Mouse (Mus musculus): ENCODE results near the gene Mrps2. TPM values are rescaled to one million over a fixed set of nuclear protein-coding genes. Genes with fewer than 3 reads are reported as not detected.

Gene Mrps2
- total RNA-seq, 1 experiment: 29.9 TPM

DNA sequence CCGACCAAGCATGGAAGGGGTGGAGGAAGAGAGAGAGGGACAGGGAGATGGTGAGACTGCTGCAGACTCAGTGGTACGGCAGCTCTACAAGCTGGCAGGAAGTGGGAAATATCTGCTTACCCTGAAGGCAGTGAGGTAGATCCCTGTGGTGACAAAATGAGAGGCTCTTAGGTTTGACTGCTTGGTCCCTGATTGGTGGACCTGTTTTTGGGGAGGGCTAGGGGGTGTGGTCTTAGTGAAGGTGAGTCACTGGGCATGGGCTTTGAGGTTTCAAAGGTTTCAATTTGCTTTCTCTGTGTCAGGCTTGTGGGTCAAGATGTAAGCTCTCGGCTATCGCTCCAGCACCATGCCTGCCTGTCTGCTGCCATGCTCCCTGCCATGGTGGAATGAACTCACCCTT is 22.8 kb upstream of the Mrps2 start:
- H3K27ac ChIP-seq (ENCODE audit: insufficient read depth, low read depth, low read length, poor library complexity, severe bottlenecking): no peak overlapping the region
- no peak for DNase-seq (ENCODE audit: low read depth, low spot score)
- no peak overlapping the region for H3K4me3 ChIP-seq (ENCODE audit: insufficient read depth in 1 of 2, low read depth in 1 of 2, low read length in 2 of 2, poor library complexity in 1 of 2, severe bottlenecking in 1 of 2)
- in situ Hi-C loops (cut with MboI; ENCODE audit: low sequenced_read_pairs in 2 of 2, unreplicated experiment in 2 of 2): no loop called here
- H3K4me1 ChIP-seq (ENCODE audit: control insufficient read depth in 2 of 2, insufficient read depth in 2 of 2, low read length in 2 of 2, poor library complexity in 1 of 2): peaks cover 0 to 3% of the 10 kb centered on the region in 2 experiments; a peak in 2 of 4 replicates
- TF ChIP-seq HCFC1 (IDR thresholded peaks at IDR 0.05; ENCODE audit: borderline replicate concordance, insufficient read depth, low read length): no peak
- H3K9ac ChIP-seq (ENCODE audit: insufficient read depth, low read depth, low read length, poor library complexity, severe bottlenecking): no peak overlapping the region
- no peaks in the 10 kb centered on the region for H3K9me3 ChIP-seq (ENCODE audit: control insufficient read depth, insufficient read depth, low read depth, low read length)
- H3K36me3 ChIP-seq (ENCODE audit: control insufficient read depth, insufficient read depth, low read length, poor library complexity, severe bottlenecking): no peaks in the 10 kb centered on the region

DNA sequence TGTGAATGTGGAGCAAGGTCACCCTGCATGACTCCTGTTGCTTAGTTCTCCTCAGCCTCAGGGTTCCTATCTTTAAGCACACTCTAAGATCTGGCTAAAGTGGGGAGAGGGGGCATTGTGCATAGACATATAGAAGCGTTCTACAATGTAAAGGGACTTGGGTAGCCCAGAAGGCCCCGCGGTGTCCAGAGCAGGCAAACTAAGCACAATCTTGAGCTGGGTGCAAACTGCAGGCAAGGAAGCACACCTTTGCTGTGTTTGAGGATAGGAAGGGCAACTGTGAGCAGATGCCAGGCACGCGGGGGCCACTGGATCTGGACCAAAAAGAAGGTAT is 21.7 kb upstream of the Mrps2 start:
- no peaks in the 10 kb centered on the region for H3K36me3 ChIP-seq (ENCODE audit: control insufficient read depth, insufficient read depth, low read length, poor library complexity, severe bottlenecking)
- DNase-seq (ENCODE audit: low read depth, low spot score): no peak
- in situ Hi-C loops (cut with MboI; ENCODE audit: low sequenced_read_pairs in 2 of 2, unreplicated experiment in 2 of 2): no loop called here
- no peak for TF ChIP-seq HCFC1 (IDR thresholded peaks at IDR 0.05; ENCODE audit: borderline replicate concordance, insufficient read depth, low read length)
- no peak for TF ChIP-seq CHD2 (IDR thresholded peaks at IDR 0.05; ENCODE audit: low read depth, low read length)
- TF ChIP-seq ZC3H11A (IDR thresholded peaks at IDR 0.05; ENCODE audit: borderline replicate concordance, low read depth, low read length): no peak
- no peak for TF ChIP-seq ZNF384 (IDR thresholded peaks at IDR 0.05; ENCODE audit: low read depth, low read length)
- no peaks in the 10 kb centered on the region for H3K9me3 ChIP-seq (ENCODE audit: control insufficient read depth, insufficient read depth, low read depth, low read length)
- H3K4me3 ChIP-seq (ENCODE audit: insufficient read depth in 1 of 2, low read depth in 1 of 2, low read length in 2 of 2, poor library complexity in 1 of 2, severe bottlenecking in 1 of 2): peak overlapping the region; percentile 77 to 82
- H3K27ac ChIP-seq (ENCODE audit: insufficient read depth, low read depth, low read length, poor library complexity, severe bottlenecking): no peak overlapping the region
- H3K4me1 ChIP-seq (ENCODE audit: control insufficient read depth in 2 of 2, insufficient read depth in 2 of 2, low read length in 2 of 2, poor library complexity in 1 of 2): peaks cover 0 to 1% of the 10 kb centered on the region in 2 experiments; a peak in 2 of 4 replicates
- peak overlapping the region; percentile 81 for H3K9ac ChIP-seq (ENCODE audit: insufficient read depth, low read depth, low read length, poor library complexity, severe bottlenecking)

DNA sequence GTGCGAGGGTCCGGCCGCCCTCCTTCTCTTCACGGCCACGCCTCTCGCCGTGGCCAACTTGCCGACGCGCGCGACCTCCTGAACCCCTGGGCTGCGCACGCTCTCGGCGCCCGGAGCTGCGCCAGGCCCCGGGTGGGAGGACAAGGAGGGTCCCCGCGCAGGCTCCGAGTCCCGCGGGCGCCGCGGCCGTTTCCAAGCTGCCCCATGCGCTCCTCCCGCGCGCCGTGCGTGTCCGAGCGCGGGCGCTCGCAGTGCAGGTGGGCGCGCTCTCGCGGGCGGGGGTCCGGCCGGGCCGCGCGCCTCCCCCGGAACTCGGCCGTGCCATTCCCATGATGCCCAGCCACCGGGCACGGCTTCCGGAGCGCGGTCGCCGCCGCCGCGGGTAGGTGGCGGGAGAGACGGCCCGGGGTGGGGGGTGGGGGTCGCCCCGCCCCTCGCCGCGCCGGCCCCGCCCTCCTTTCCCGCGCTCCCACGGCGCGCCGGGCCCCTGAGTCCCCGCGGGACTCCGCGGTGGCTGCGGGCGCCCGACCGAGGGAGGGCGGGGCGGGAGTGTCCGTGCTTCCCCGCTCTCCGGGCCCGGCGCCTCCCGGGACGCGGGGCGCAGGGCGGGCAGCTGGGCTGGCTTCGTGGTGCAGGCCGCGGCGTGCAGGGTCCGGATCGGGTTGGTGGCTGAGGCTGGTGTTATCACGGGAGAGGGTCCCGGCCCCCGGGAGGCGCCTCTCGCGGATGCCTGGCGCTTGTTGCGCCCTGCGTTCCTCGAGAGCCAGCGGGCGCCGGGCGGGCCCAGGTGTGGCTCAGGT is 21.2 kb upstream of the Mrps2 start, which contains the start of gene Ppp1r26:
TSS of gene Ppp1r26 (plus strand) at position 286 of the 800 bp plus-strand sequence.
- TF ChIP-seq MAFK (IDR thresholded peaks at IDR 0.05; ENCODE audit: insufficient read depth, low read depth, low read length): no peak
- peak within 1 kb of the TSS; percentile 77 to 82 for H3K4me3 ChIP-seq (ENCODE audit: insufficient read depth in 1 of 2, low read depth in 1 of 2, low read length in 2 of 2, poor library complexity in 1 of 2, severe bottlenecking in 1 of 2)
- H3K9ac ChIP-seq (ENCODE audit: insufficient read depth, low read depth, low read length, poor library complexity, severe bottlenecking): peak within 1 kb of the TSS; percentile 81
- no peak for DNase-seq (ENCODE audit: low read depth, low spot score)
- H3K4me1 ChIP-seq (ENCODE audit: control insufficient read depth in 2 of 2, insufficient read depth in 2 of 2, low read length in 2 of 2, poor library complexity in 1 of 2): no peaks in the 10 kb centered on the region; a peak in 1 of 4 replicates
- in situ Hi-C loops (cut with MboI; ENCODE audit: low sequenced_read_pairs in 2 of 2, unreplicated experiment in 2 of 2): no loop called here
- H3K36me3 ChIP-seq (ENCODE audit: control insufficient read depth, insufficient read depth, low read length, poor library complexity, severe bottlenecking): no peaks in the 10 kb centered on the region
- H3K27ac ChIP-seq (ENCODE audit: insufficient read depth, low read depth, low read length, poor library complexity, severe bottlenecking): no peak within 1 kb of the TSS
- no peaks in the 10 kb centered on the region for H3K9me3 ChIP-seq (ENCODE audit: control insufficient read depth, insufficient read depth, low read depth, low read length)

DNA sequence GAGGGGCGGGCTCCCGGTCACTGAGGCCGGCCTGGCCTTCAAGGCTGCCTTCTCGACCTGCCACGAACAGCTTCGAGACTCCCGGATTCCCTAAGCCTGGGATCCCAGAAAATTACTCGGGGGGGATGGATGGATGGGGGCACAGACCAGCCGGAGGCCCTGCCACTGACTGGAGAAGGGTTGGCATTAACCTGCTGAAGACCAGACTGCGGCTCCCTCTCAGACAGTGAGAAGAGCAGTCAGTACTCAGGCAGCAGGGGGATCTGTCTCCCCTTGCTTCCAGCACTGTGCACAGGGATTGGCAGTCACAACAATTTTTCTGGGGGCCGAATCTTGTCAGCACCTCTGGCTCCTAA is 20.6 kb upstream of the Mrps2 start:
- Histone ChIP-seq H3K4me3 (ENCODE audit: insufficient read depth in 1 of 2, low read depth in 1 of 2, low read length in 2 of 2, poor library complexity in 1 of 2, severe bottlenecking in 1 of 2) (peak overlapping the region; percentile 77 to 82), H3K9ac (ENCODE audit: insufficient read depth, low read depth, low read length, poor library complexity, severe bottlenecking) (peak overlapping the region; percentile 81), H3K4me1 (ENCODE audit: control insufficient read depth in 2 of 2, insufficient read depth in 2 of 2, low read length in 2 of 2, poor library complexity in 1 of 2) (no peaks in the 10 kb centered on the region; a peak in 1 of 4 replicates), H3K36me3 (ENCODE audit: control insufficient read depth, insufficient read depth, low read length, poor library complexity, severe bottlenecking) (no peaks in the 10 kb centered on the region), H3K9me3 (ENCODE audit: control insufficient read depth, insufficient read depth, low read depth, low read length) (no peaks in the 10 kb centered on the region), H3K27ac (ENCODE audit: insufficient read depth, low read depth, low read length, poor library complexity, severe bottlenecking) (no peak overlapping the region)
- DNase-seq (ENCODE audit: low read depth, low spot score): no peak
- in situ Hi-C loops (cut with MboI; ENCODE audit: low sequenced_read_pairs in 2 of 2, unreplicated experiment in 2 of 2): no loop called here
- TF ChIP-seq MAFK (IDR thresholded peaks at IDR 0.05; ENCODE audit: insufficient read depth, low read depth, low read length) (no peak), CHD2 (IDR thresholded peaks at IDR 0.05; ENCODE audit: low read depth, low read length) (no peak), ZC3H11A (IDR thresholded peaks at IDR 0.05; ENCODE audit: borderline replicate concordance, low read depth, low read length) (no peak), ZNF384 (IDR thresholded peaks at IDR 0.05; ENCODE audit: low read depth, low read length) (no peak), HCFC1 (IDR thresholded peaks at IDR 0.05; ENCODE audit: borderline replicate concordance, insufficient read depth, low read length) (no peak)

GRCm38 (mm10) chr2:28451663-28452062 is 16.2 kb upstream of the Mrps2 start:
- in situ Hi-C loops (cut with MboI; ENCODE audit: low sequenced_read_pairs in 2 of 2, unreplicated experiment in 2 of 2): no loop called here
- no peaks in the 10 kb centered on the region for H3K9me3 ChIP-seq (ENCODE audit: control insufficient read depth, insufficient read depth, low read depth, low read length)
- H3K27ac ChIP-seq (ENCODE audit: insufficient read depth, low read depth, low read length, poor library complexity, severe bottlenecking): no peak overlapping the region
- H3K4me3 ChIP-seq (ENCODE audit: insufficient read depth in 1 of 2, low read depth in 1 of 2, low read length in 2 of 2, poor library complexity in 1 of 2, severe bottlenecking in 1 of 2): no peak overlapping the region
- TF ChIP-seq MAFK (IDR thresholded peaks at IDR 0.05; ENCODE audit: insufficient read depth, low read depth, low read length) (no peak), ZC3H11A (IDR thresholded peaks at IDR 0.05; ENCODE audit: borderline replicate concordance, low read depth, low read length) (no peak), CHD2 (IDR thresholded peaks at IDR 0.05; ENCODE audit: low read depth, low read length) (no peak), HCFC1 (IDR thresholded peaks at IDR 0.05; ENCODE audit: borderline replicate concordance, insufficient read depth, low read length) (no peak), ZNF384 (IDR thresholded peaks at IDR 0.05; ENCODE audit: low read depth, low read length) (no peak)
- H3K36me3 ChIP-seq (ENCODE audit: control insufficient read depth, insufficient read depth, low read length, poor library complexity, severe bottlenecking): no peaks in the 10 kb centered on the region; the same call in 1 of the 2 replicates
- peaks cover 0 to 4% of the 10 kb centered on the region in 2 experiments; a peak in 1 of 4 replicates for H3K4me1 ChIP-seq (ENCODE audit: control insufficient read depth in 2 of 2, insufficient read depth in 2 of 2, low read length in 2 of 2, poor library complexity in 1 of 2)
- H3K9ac ChIP-seq (ENCODE audit: insufficient read depth, low read depth, low read length, poor library complexity, severe bottlenecking): no peak overlapping the region
- no peak for DNase-seq (ENCODE audit: low read depth, low spot score)

Measured in ES-E14 (cell line).